Mouse (Mus musculus) brain, embryonic 14.5 days (tissue): ENCODE data around the gene Ten1. TPM values are rescaled to one million over a fixed set of nuclear protein-coding genes. Genes with fewer than 3 reads are reported as not detected.

Experiments
- DNase-seq: peaks from one replicate; pipeline ENCODE4 v3.0.0-alpha.2; 2011; ENCODE audit warnings: low read depth
- CTCF ChIP-seq: fragments of 200-500 bp; IDR thresholded peaks from 2 replicates; pipeline ENCODE4 v1.5.1; 2012; ENCODE audit warnings: inconsistent platforms, mild to moderate bottlenecking, moderate library complexity, borderline replicate concordance; ENCODE audit not compliant: insufficient read depth, insufficient read length; ENCODE audit errors: extremely low read depth
- POLR2A ChIP-seq: fragments of 200-500 bp; IDR thresholded peaks from 2 replicates; pipeline ENCODE4 v1.6.1; 2012; ENCODE audit warnings: mild to moderate bottlenecking, inconsistent platforms, borderline replicate concordance; ENCODE audit not compliant: poor library complexity, insufficient read depth, insufficient read length, severe bottlenecking; ENCODE audit errors: extremely low read depth
- polyA plus RNA-seq: library from polyadenylated mRNA; depleted of rRNA; stranded (reverse); fragments of >200 nt; gene quantifications from 2 replicates; pipeline ENCODE4 v1.2.3, GENCODE M21; 2012

The Ten1 gene
- polyA plus RNA-seq, 1 experiment = 55.6 TPM

- DNase-seq = no peak
- no peak for TF ChIP-seq CTCF
- no peak for TF ChIP-seq POLR2A
These were observed 20.1 kb upstream of the Ten1 start for GRCm38 (mm10) chr11:116178411-116179121.

GRCm38 (mm10) chr11:116185836-116186235, 12.8 kb upstream of the Ten1 start:
- peak; percentile 52 for DNase-seq
- no peak for TF ChIP-seq POLR2A
- no peak for TF ChIP-seq CTCF

GRCm38 (mm10) chr11:116186360-116186759, 12.3 kb upstream of the Ten1 start:
- TF ChIP-seq CTCF (no peak), POLR2A (no peak)
- peak; percentile 19 for DNase-seq

- no peak for TF ChIP-seq POLR2A
- peak; percentile 44 for DNase-seq
These were observed 11.3 kb upstream of the Ten1 start for GRCm38 (mm10) chr11:116187226-116187930.

- no peak for TF ChIP-seq POLR2A
- no peak for TF ChIP-seq CTCF
- no peak for DNase-seq
These were observed 4.0 kb upstream of the Ten1 start for GRCm38 (mm10) chr11:116194619-116195018.

- TF ChIP-seq CTCF = no peak
- no peak for TF ChIP-seq POLR2A
- DNase-seq = no peak
These were observed 3.4 kb upstream of the Ten1 start for GRCm38 (mm10) chr11:116195252-116195651.

- TF ChIP-seq CTCF = no peak
- no peak for TF ChIP-seq POLR2A
- DNase-seq = no peak
These were observed 2.3 kb upstream of the Ten1 start for GRCm38 (mm10) chr11:116196336-116196735.

GRCm38 (mm10) chr11:116196866-116197583, 1.6 kb upstream of the Ten1 start:
- TF ChIP-seq POLR2A (no peak), CTCF (no peak)
- DNase-seq = no peak

- DNase-seq = no peak
- TF ChIP-seq CTCF = no peak
- TF ChIP-seq POLR2A = no peak
These were observed 1.1 kb upstream of the Ten1 start for GRCm38 (mm10) chr11:116197584-116197906.

GRCm38 (mm10) chr11:116198132-116198531, 523 bp upstream of the Ten1 start:
- DNase-seq = no peak
- TF ChIP-seq POLR2A (no peak), CTCF (no peak)

- TF ChIP-seq POLR2A (no peak), CTCF (no peak)
- no peak for DNase-seq
These were observed 2.5 kb downstream of the Ten1 start for GRCm38 (mm10) chr11:116201151-116201550.
